Mouse (Mus musculus): Measurements from ENCODE around the gene Gde1. TPM values are rescaled to one million over a fixed set of nuclear protein-coding genes. Genes with fewer than 3 reads are reported as not detected.

The Gde1 gene
- polyA plus RNA-seq, 1 experiment: 26.8 TPM

DNA sequence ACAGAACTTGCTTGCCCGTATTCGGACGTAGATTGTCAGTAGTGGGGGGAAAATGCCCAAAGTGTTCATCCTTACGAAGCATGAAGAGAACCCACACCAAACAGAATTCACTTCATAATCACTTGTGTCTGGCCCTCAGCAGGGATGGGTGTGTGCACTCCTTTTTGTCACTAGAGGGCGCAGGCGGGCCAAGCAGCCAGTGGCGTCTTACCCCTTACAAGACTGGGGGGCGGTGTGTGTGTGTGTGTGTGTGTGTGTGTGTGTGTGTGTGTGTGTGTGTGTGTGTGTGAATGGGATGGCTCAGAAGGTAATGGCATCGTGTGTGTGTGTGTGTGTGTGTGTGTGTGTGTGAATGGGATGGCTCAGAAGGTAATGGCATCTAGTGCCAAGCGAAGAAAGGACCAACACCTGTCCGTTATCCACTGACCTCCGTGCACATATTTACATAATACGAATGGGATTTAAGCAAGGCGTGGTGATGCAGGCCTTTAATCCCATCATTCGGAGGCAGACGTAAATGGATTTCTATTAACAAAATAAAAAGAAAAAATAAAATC, 34.5 kb upstream of the Gde1 start, which contains the start of gene Vps35l:
TSS of gene Vps35l (plus strand) at position 252 of the 557 bp plus-strand sequence.
- H3K27ac ChIP-seq (ENCODE audit: control insufficient read depth, insufficient read depth, low read depth, low read length, poor library complexity): peak within 1 kb of the TSS; percentile 47
- peak within 1 kb of the TSS; percentile 74 for H3K4me3 ChIP-seq (replicated peaks; ENCODE audit: control insufficient read depth, low read depth, low read length)
- peaks cover 3% of the 10 kb centered on the region; the same call in 1 of the 2 replicates for H3K4me1 ChIP-seq (ENCODE audit: control insufficient read depth, insufficient read depth, low read length)
- TF ChIP-seq CTCF (IDR thresholded peaks at IDR 0.05; ENCODE audit: control insufficient read depth, insufficient read depth, low read length) (peak; percentile 89), POLR2A (IDR thresholded peaks at IDR 0.05; ENCODE audit: borderline replicate concordance, control insufficient read depth, low read depth, low read length) (no peak)
- 2% methylated on average over 16 of the region's 16 CpGs for WGBS

DNA sequence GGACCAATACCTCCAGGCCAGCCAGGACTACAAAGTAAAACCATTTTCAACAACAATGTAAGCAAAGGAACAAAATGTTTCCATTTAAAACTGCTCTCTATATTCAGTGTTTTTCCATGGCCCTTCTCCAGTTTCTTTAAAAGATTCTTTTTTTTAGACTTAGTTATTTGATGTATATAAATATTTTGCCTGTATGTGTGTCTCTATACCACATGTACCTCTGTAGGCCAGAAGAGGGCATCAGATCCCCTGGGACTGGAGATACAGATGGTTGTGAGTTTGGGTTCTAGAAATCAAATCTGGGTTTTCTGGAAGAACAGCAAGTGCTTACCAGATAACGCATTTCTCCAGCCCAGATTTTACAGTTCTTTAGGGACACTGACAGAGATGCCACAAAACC, 33.2 kb upstream of the Gde1 start:
- TF ChIP-seq POLR2A (IDR thresholded peaks at IDR 0.05; ENCODE audit: borderline replicate concordance, control insufficient read depth, low read depth, low read length): no peak
- TF ChIP-seq CTCF (IDR thresholded peaks at IDR 0.05; ENCODE audit: control insufficient read depth, insufficient read depth, low read length): no peak
- Histone ChIP-seq H3K4me1 (ENCODE audit: control insufficient read depth, insufficient read depth, low read length) (peaks cover 3% of the 10 kb centered on the region; the same call in 1 of the 2 replicates), H3K4me3 (replicated peaks; ENCODE audit: control insufficient read depth, low read depth, low read length) (no peak overlapping the region), H3K27ac (ENCODE audit: control insufficient read depth, insufficient read depth, low read depth, low read length, poor library complexity) (no peak overlapping the region)
- WGBS: 68% methylated on average over 1 of the region's 1 CpGs

DNA sequence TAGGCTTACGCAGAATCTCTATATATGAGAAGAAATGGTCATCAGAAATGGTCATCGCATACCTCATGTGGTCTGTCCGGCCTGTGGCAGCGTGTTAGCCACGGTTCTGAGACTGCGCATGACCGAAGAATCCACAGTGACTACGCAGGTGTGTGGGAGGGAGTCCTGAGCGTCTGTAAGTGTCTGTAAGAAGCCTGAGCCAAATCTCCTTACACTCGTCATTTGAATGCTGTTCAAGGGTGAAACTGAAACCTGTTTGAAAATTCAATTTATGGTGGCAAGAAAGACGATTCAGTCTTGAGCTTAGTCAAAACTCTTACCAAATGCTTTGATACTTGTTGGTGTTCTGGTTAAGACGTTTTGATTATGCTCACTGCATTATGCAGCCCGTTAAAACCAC, 27.6 kb upstream of the Gde1 start:
- no peaks in the 10 kb centered on the region for H3K4me1 ChIP-seq (ENCODE audit: control insufficient read depth, insufficient read depth, low read length)
- 92% methylated on average over 13 of the region's 13 CpGs for WGBS
- no peak overlapping the region for H3K27ac ChIP-seq (ENCODE audit: control insufficient read depth, insufficient read depth, low read depth, low read length, poor library complexity)
- H3K4me3 ChIP-seq (replicated peaks; ENCODE audit: control insufficient read depth, low read depth, low read length): no peak overlapping the region
- TF ChIP-seq POLR2A (IDR thresholded peaks at IDR 0.05; ENCODE audit: borderline replicate concordance, control insufficient read depth, low read depth, low read length) (no peak), CTCF (IDR thresholded peaks at IDR 0.05; ENCODE audit: control insufficient read depth, insufficient read depth, low read length) (no peak)

DNA sequence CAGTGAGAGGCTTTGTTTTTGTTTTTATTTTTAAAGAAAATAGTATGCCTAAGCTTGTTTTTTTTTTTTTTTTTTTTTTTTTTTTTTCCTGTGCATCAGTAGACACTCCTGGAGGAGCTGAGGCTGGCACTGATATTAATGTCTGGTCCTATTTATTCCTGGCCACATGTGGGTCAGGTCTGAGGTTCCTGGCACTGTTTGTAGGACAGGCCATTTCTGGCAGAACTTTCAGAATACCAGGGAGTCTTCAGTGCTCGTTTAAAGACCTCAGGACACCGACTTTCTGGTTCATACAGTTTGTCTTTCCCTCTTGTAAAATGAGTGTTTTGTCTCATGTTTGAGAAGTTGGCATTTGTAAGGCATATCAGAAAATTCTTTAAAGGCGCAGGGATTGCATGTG, 26.2 kb upstream of the Gde1 start:
- Histone ChIP-seq H3K4me3 (replicated peaks; ENCODE audit: control insufficient read depth, low read depth, low read length) (no peak overlapping the region), H3K27ac (ENCODE audit: control insufficient read depth, insufficient read depth, low read depth, low read length, poor library complexity) (no peak overlapping the region), H3K4me1 (ENCODE audit: control insufficient read depth, insufficient read depth, low read length) (no peaks in the 10 kb centered on the region)
- WGBS: 92% methylated on average over 3 of the region's 3 CpGs
- TF ChIP-seq CTCF (IDR thresholded peaks at IDR 0.05; ENCODE audit: control insufficient read depth, insufficient read depth, low read length) (no peak), POLR2A (IDR thresholded peaks at IDR 0.05; ENCODE audit: borderline replicate concordance, control insufficient read depth, low read depth, low read length) (no peak)

DNA sequence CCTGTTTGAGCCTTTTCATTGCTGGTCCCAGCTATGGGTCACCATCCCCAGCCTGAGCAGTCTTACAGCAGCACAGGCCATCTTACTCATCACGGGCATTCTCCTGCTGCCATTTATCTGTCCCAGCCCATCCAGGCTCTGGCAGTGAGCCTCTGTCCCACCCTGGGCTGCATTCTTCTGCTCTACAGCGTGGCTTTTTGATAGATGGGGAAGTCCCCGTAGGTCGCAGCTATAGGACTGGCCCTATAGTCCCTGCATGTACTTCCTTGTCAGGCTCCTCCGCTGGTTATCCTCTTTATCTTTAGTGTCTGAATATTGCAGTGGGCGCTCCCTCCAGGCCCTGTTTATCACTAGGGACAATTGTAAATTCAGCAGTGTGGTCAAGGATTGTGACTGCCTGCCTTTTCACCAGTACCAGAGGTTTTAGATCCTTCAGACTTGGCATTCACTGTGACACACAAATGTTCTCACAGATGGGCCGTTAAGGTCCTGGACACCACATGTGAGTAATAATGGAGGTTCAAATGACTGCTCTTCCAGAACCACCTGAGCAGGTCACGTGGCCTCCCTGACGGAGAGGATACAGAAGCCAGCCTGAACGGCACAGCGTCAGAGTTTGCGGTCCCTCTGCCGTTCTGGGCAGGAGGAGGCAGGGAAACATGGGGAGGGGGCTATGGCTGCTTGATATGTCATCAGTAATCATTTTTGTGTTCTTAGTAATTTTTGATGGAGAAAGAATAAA, 23.4 kb upstream of the Gde1 start:
- WGBS: 88% methylated on average over 13 of the region's 13 CpGs
- Histone ChIP-seq H3K27ac (ENCODE audit: control insufficient read depth, insufficient read depth, low read depth, low read length, poor library complexity) (no peak overlapping the region), H3K4me1 (ENCODE audit: control insufficient read depth, insufficient read depth, low read length) (no peaks in the 10 kb centered on the region), H3K4me3 (replicated peaks; ENCODE audit: control insufficient read depth, low read depth, low read length) (no peak overlapping the region)
- no peak for TF ChIP-seq POLR2A (IDR thresholded peaks at IDR 0.05; ENCODE audit: borderline replicate concordance, control insufficient read depth, low read depth, low read length)
- TF ChIP-seq CTCF (IDR thresholded peaks at IDR 0.05; ENCODE audit: control insufficient read depth, insufficient read depth, low read length): no peak

DNA sequence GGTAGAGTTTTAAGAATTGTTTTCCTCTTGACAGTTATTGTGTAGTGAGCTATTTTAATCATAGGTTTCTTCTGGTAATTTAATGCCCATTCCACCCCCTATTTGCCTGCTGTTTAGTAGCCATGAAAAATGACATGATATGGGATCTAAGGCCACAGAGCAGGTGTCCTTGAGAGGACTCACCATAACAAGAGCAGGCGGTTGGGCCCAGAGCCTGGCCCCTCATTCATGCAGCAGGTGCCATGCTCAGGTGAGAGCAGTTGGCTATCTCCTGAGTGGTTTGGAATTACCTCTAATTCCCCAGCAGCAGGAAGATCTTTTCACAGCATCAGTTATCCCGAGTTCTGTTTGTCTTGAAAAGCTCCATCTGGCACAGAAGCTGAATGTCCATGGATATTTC, 19.9 kb upstream of the Gde1 start:
- Histone ChIP-seq H3K27ac (ENCODE audit: control insufficient read depth, insufficient read depth, low read depth, low read length, poor library complexity) (no peak overlapping the region), H3K4me1 (ENCODE audit: control insufficient read depth, insufficient read depth, low read length) (no peaks in the 10 kb centered on the region), H3K4me3 (replicated peaks; ENCODE audit: control insufficient read depth, low read depth, low read length) (no peak overlapping the region)
- no peak for TF ChIP-seq CTCF (IDR thresholded peaks at IDR 0.05; ENCODE audit: control insufficient read depth, insufficient read depth, low read length)
- TF ChIP-seq POLR2A (IDR thresholded peaks at IDR 0.05; ENCODE audit: borderline replicate concordance, control insufficient read depth, low read depth, low read length): no peak
- WGBS: 83% methylated on average over 2 of the region's 2 CpGs

DNA sequence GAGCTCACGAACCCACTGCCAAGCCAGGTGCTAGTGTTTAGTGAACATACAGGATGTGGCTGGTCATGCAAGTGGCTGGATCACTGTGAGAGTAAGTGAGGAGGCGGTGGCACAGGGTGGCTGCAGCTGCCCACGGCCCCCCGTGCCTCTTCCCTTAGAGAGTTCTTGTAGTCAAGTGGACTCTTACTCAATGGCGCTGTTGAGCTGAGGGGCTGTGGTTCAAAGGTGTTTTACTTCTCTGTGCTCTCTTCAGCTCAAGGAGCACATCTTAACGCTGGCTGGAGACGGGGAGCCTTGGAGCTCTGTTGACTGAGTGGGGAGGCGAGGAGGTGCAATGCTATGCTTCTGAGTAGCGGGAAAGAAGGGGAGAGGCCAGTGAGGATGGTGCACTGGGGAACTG, 18.3 kb upstream of the Gde1 start:
- Histone ChIP-seq H3K4me1 (ENCODE audit: control insufficient read depth, insufficient read depth, low read length) (no peaks in the 10 kb centered on the region), H3K4me3 (replicated peaks; ENCODE audit: control insufficient read depth, low read depth, low read length) (no peak overlapping the region), H3K27ac (ENCODE audit: control insufficient read depth, insufficient read depth, low read depth, low read length, poor library complexity) (no peak overlapping the region)
- 91% methylated on average over 9 of the region's 9 CpGs for WGBS
- TF ChIP-seq POLR2A (IDR thresholded peaks at IDR 0.05; ENCODE audit: borderline replicate concordance, control insufficient read depth, low read depth, low read length) (no peak), CTCF (IDR thresholded peaks at IDR 0.05; ENCODE audit: control insufficient read depth, insufficient read depth, low read length) (no peak)

DNA sequence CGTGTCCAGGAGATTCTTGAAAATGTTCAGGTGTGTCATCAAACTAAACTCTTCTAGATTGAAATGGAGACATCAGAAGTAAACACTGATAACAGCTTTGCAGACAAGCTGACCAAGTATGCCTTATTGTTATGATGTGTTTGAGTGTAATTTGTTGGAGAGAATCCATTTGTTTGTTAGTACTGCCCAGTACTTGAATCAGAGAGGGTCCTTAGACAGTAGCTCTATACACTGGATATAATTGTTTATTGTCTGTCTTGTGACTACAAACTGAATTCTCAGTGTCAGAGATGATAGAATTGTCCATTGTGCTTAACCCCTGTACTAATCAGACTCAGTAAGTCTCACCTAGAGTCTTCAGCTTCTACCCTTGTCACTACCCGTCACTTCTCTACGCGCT, 12.5 kb upstream of the Gde1 start:
- WGBS: 93% methylated on average over 4 of the region's 4 CpGs
- Histone ChIP-seq H3K4me1 (ENCODE audit: control insufficient read depth, insufficient read depth, low read length) (no peaks in the 10 kb centered on the region), H3K4me3 (replicated peaks; ENCODE audit: control insufficient read depth, low read depth, low read length) (no peak overlapping the region), H3K27ac (ENCODE audit: control insufficient read depth, insufficient read depth, low read depth, low read length, poor library complexity) (no peak overlapping the region)
- no peak for TF ChIP-seq POLR2A (IDR thresholded peaks at IDR 0.05; ENCODE audit: borderline replicate concordance, control insufficient read depth, low read depth, low read length)

Measured in bone marrow, adult 2 months (tissue).